Mouse (Mus musculus) heart, postnatal 0 days (tissue): ENCODE measurements around the gene Cabp1.

Experiments
- CTCF ChIP-seq: IDR thresholded peaks from 2 replicates; pipeline ENCODE4 v1.5.1; 2016; ENCODE audit warnings: antibody characterized with exemption, control low read depth, low read depth
- EP300 ChIP-seq: IDR thresholded peaks from 2 replicates; pipeline ENCODE4 v1.6.1; 2016; ENCODE audit warnings: antibody characterized with exemption, low read depth

DNA sequence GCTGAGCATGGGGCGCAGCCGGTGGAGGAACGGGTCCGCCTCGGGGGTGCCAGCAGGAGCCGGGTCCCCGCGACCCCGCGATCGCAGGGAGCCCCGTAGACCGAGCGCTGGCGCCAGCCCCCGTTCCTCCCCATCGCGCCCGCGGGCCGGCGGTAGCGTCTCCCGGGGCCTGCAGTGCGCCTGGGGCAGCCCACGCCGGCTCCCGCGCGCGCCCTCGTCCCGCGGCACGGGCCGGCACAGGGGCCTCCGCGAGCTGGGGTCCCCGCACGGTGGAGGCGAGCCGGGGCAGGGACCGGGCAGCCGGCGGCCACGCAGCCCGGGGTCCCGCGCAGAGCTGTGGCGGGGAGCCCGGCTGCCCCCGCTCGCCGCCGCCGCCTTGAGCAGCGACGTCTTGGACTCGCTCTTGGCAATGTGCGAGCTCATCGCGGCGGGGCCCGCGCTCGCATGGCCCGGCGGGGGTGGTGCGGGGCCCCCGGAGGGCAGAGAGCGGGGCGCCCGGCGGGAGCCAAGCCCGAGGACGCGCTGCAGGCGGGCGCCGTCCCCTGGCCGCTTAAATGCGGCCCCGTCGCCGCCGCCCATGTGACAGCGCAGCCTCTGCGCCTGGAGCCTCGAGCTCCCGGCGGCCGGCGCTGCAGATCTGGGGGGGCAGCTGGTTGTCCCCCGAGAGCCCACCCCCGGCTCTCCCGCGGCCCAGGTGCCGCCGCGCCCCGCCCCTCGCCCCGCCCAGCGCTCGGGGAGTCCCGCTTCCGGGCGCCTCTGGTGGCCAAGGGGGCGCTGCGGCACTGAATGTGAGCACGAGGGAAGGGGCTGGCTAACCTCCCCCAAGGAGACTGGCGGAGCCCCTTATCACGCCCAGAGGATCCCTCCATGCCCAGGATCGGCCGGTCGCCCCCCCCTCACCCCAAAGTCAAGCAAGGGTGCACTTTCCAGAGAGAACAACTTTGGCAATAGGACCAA, at the start of gene Cabp1:
- peak; percentile 23 for TF ChIP-seq CTCF
- no peak for TF ChIP-seq EP300
